Mouse (Mus musculus) intestine, postnatal 0 days (tissue): ENCODE measurements around the gene Olfr370. TPM values are rescaled to one million over a fixed set of nuclear protein-coding genes. Genes with fewer than 3 reads are reported as not detected.

Experiments
- ATAC-seq: fragments of 200-750 bp; cut with Nextera tagmentation; 2 replicates; pipeline ENCODE4 v1.8.0; 2017; ENCODE audit warnings: mild to moderate bottlenecking, moderate TSS enrichment, moderate library complexity
- H3K27ac ChIP-seq: fragments of 300-500 bp; sonication (generic); 2 replicates; pipeline ENCODE4 v1.5.1; 2014; ENCODE audit warnings: mild to moderate bottlenecking, low read depth, low read length, moderate library complexity
- H3K27me3 ChIP-seq: fragments of 300-500 bp; sonication (generic); replicated peaks from 2 replicates; pipeline ENCODE4 v1.6.1; 2014; ENCODE audit warnings: low read length, mixed read lengths; ENCODE audit not compliant: control insufficient read depth, insufficient read depth
- H3K36me3 ChIP-seq: fragments of 300-500 bp; sonication (generic); 2 replicates; pipeline ENCODE4 v1.6.1; 2014; ENCODE audit warnings: mild to moderate bottlenecking, moderate library complexity; ENCODE audit not compliant: control insufficient read depth, insufficient read depth
- H3K4me1 ChIP-seq: fragments of 300-500 bp; sonication (generic); replicated peaks from 2 replicates; pipeline ENCODE4 v1.6.1; 2014; ENCODE audit warnings: antibody characterized with exemption, low read length, mixed read lengths; ENCODE audit not compliant: control insufficient read depth, insufficient read depth
- H3K4me2 ChIP-seq: fragments of 300-500 bp; sonication (generic); replicated peaks from 2 replicates; pipeline ENCODE4 v1.6.1; 2014; ENCODE audit warnings: low read depth, mild to moderate bottlenecking, moderate library complexity
- H3K4me3 ChIP-seq: fragments of 300-500 bp; sonication (generic); 2 replicates; pipeline ENCODE4 v1.5.1; 2014; ENCODE audit warnings: low read depth, low read length
- H3K9ac ChIP-seq: fragments of 300-500 bp; sonication (generic); 2 replicates; pipeline ENCODE4 v1.6.1; 2014; ENCODE audit warnings: mild to moderate bottlenecking, low read depth, low read length
- H3K9me3 ChIP-seq: fragments of 300-500 bp; sonication (generic); 2 replicates; pipeline ENCODE4 v1.6.1; 2016; ENCODE audit warnings: mixed run types; ENCODE audit not compliant: control insufficient read depth
- CTCF ChIP-seq: sonication (generic); IDR thresholded peaks from 2 replicates; pipeline ENCODE4 v1.5.1; 2016; ENCODE audit warnings: low read depth, mild to moderate bottlenecking, control low read depth, antibody characterized with exemption, moderate library complexity
- WGBS: fragments of 180-500 bp; shearing (Covaris S2); extraction: QIAGEN DNeasy Blood & Tissue Kit; methylation state at CpG from one replicate; pipeline ENCODE4 v1.1.7; 2014; 5-methylcytosine and 5-hydroxymethylcytosine counted together
- polyA plus RNA-seq: library from polyadenylated mRNA; unstranded; fragments of >200 nt; fragmentation: Nextera tagmentation; extraction: Ambion mirVana; gene quantifications from 2 replicates; pipeline ENCODE4 v1.2.1, GENCODE M21; 2015

Olfr370 gene
- polyA plus RNA-seq, 1 experiment from 2014 or later: not detected

DNA sequence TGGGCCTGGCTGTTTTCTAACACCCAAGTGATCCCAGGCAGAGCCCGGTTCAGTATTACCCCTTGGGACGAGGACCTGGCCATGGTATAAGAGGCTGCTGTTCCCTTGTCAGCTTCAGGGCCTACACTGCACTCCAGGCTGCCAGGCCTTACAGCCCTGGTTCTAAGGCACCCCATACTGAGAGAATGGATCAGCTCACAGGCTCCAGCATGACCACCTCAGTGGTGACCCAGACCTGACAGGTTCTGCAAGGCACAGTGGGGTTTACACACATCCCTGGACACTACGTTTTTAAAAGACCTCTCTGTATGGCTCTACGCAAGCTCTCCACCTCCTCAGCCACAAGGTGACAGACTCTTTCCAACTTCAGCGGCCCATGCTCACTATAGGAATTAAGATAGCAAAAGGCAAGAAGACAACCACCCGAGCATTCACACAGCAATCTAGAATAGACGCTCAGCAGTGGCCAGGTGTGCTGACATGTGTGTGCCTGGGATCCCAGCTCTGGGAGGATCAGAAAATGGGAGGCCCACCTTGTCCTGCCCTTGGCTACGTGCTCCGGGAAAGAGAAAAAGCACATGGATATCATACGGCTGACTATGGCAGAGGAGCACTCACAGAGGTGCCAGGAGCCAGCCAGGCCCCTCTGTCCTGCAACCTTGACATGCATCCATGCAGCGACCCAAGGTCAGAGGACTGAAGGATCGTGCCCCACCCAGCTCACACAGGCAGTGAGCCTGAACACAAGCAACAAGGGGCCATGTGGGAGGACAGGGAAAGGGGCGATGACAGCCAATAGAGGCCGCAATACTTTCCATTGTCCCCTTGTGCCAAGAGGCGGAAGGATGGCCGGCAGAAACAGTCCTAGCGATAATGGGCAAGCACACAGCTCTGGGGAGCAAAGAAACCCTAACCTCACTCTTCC, 42.8 kb downstream of the Olfr370 start:
- no peaks in the 10 kb centered on the region for H3K9me3 ChIP-seq
- no peak for ATAC-seq
- H3K36me3 ChIP-seq: peaks cover 5% of the 10 kb centered on the region; the same call in 1 of the 2 replicates
- H3K27ac ChIP-seq: no peak overlapping the region
- H3K4me3 ChIP-seq: no peak overlapping the region
- WGBS: 59% methylated on average over 17 of the region's 17 CpGs
- H3K4me2 ChIP-seq: no peak overlapping the region
- peaks cover 7% of the 10 kb centered on the region; the same call in 1 of the 2 replicates for H3K4me1 ChIP-seq
- TF ChIP-seq CTCF: no peak
- no peak overlapping the region for H3K9ac ChIP-seq
- no peaks in the 10 kb centered on the region for H3K27me3 ChIP-seq

DNA sequence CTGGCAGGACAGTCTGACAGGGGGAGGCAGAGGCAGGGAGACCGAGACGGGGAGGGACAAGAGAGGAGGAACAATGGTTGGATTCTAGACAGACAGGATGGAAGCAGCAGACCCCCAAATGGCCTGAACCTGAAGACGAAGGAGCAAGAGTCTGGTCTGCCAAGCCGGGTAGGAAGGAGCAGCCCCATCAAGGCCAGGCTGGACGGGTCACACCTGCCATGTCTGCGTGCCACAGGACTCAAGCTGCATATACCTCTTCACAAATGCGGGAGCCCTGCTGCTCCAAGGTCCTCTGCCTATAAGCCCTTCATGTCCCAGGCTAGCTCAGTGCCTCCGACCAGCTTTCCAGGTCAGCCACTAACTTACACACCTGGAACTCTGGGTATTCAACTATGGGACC, 44.1 kb downstream of the Olfr370 start:
- Histone ChIP-seq H3K9me3 (no peaks in the 10 kb centered on the region), H3K27me3 (no peaks in the 10 kb centered on the region), H3K4me3 (no peak overlapping the region), H3K36me3 (peaks cover under 1% of the 10 kb centered on the region; the same call in 1 of the 2 replicates), H3K4me2 (no peak overlapping the region), H3K4me1 (peaks cover 7% of the 10 kb centered on the region; the same call in 1 of the 2 replicates), H3K9ac (no peak overlapping the region), H3K27ac (no peak overlapping the region)
- no peak for ATAC-seq
- TF ChIP-seq CTCF: no peak
- WGBS: 89% methylated on average over 8 of the region's 8 CpGs

- H3K9ac ChIP-seq: no peak overlapping the region
- H3K4me3 ChIP-seq: no peak overlapping the region
- peaks cover 7% of the 10 kb centered on the region; the same call in 1 of the 2 replicates for H3K4me1 ChIP-seq
- H3K4me2 ChIP-seq: no peak overlapping the region
- H3K9me3 ChIP-seq: no peaks in the 10 kb centered on the region
- TF ChIP-seq CTCF: no peak
- H3K27ac ChIP-seq: peak overlapping the region; percentile 41; the same call in 1 of the 2 replicates
- 76% methylated on average over 8 of the region's 8 CpGs for WGBS
- no peaks in the 10 kb centered on the region for H3K36me3 ChIP-seq
- H3K27me3 ChIP-seq: no peaks in the 10 kb centered on the region
- no peak for ATAC-seq
These were observed 45.2 kb downstream of the Olfr370 start for GRCm38 (mm10) chr8:83580826-83581225.

DNA sequence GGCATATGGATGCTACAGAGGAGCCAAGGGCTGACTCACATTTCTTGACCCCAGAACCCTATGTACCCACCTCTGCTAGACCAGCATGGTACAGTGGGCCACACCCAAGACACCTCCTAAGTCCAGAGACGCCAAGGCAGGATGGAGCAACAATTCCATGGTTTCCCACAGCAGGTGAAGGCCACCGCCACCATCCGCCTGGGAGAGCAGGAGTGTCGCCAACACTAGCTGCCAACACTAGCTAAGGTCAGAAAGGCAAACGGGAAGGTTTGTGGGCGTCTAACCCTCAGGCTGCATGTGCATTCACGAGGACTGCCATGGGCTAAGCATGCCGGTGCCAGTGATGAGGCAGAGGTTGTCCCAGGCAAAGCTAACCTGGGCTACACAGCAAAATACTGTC, 46.6 kb downstream of the Olfr370 start:
- Histone ChIP-seq H3K4me3 (no peak overlapping the region), H3K4me2 (no peak overlapping the region), H3K4me1 (peaks cover 7% of the 10 kb centered on the region; the same call in 1 of the 2 replicates), H3K36me3 (no peaks in the 10 kb centered on the region; the same call in 1 of the 2 replicates), H3K27ac (no peak overlapping the region), H3K9me3 (no peaks in the 10 kb centered on the region), H3K9ac (no peak overlapping the region), H3K27me3 (no peaks in the 10 kb centered on the region)
- no peak for TF ChIP-seq CTCF
- WGBS: 81% methylated on average over 8 of the region's 8 CpGs
- no peak for ATAC-seq

DNA sequence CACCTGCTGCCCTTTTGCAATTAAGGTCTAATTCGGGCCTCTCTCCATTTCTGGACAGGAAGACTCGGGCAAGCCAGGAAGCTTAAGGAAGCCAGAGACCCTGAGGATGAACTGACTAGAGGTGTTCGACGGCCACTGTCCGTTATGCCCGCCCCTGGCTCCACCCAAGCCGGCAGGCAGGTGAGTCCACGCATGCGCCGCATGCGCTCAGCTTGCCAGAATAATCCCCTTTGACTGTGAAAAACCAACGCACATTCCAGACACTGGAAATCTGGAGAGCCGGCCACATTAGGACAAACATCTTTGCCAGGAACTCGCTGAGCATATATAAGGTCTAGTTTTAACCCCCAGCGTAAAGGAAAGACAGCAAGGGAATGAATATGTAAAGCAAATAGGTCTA, 47.7 kb downstream of the Olfr370 start:
- H3K4me1 ChIP-seq: 0 out of 2 replicates have a peak, but pooled peaks cover 7% of the 10 kb centered on the region
- no peaks in the 10 kb centered on the region for H3K27me3 ChIP-seq
- no peak overlapping the region for H3K9ac ChIP-seq
- no peak overlapping the region for H3K27ac ChIP-seq
- ATAC-seq: no peak
- no peak overlapping the region for H3K4me3 ChIP-seq
- H3K4me2 ChIP-seq: no peak overlapping the region
- H3K36me3 ChIP-seq: peaks cover 4% of the 10 kb centered on the region; the same call in 1 of the 2 replicates
- no peak for TF ChIP-seq CTCF
- 83% methylated on average over 15 of the region's 15 CpGs for WGBS
- no peaks in the 10 kb centered on the region for H3K9me3 ChIP-seq

GRCm38 (mm10) chr8:83584771-83585170, 49.2 kb downstream of the Olfr370 start:
- H3K4me1 ChIP-seq: 0 out of 2 replicates have a peak, but pooled peaks cover 7% of the 10 kb centered on the region
- TF ChIP-seq CTCF: no peak
- no peak overlapping the region for H3K9ac ChIP-seq
- no peaks in the 10 kb centered on the region for H3K9me3 ChIP-seq
- H3K27me3 ChIP-seq: no peaks in the 10 kb centered on the region
- H3K27ac ChIP-seq: peak overlapping the region; percentile 60; the same call in 1 of the 2 replicates
- ATAC-seq: peak; percentile 26
- no peak overlapping the region for H3K4me2 ChIP-seq
- H3K36me3 ChIP-seq: peaks cover 7% of the 10 kb centered on the region; the same call in 1 of the 2 replicates
- no peak overlapping the region for H3K4me3 ChIP-seq
- WGBS: 56% methylated on average over 1 of the region's 1 CpGs
